Mouse (Mus musculus) liver, embryonic 14.5 days (tissue): Measurements from ENCODE around the gene Tedc2. TPM values are rescaled to one million over a fixed set of nuclear protein-coding genes. Genes with fewer than 3 reads are reported as not detected.

Source experiments
- ATAC-seq: fragments of 200-750 bp; cut with Nextera tagmentation; 2 replicates; pipeline ENCODE4 v1.8.0; 2017; ENCODE audit warnings: moderate number of reproducible peaks, mild to moderate bottlenecking, moderate library complexity; ENCODE audit not compliant: insufficient read depth
- DNase-seq, 3 experiments: peaks; one replicate each; pipeline ENCODE4 v3.0.0-alpha.2; 2012 to 2013; ENCODE audit warnings: low read depth in 3 of 3, low spot score in 3 of 3
- H3K27ac ChIP-seq: fragments of 300-500 bp; sonication (generic); 2 replicates; pipeline ENCODE4 v1.5.1; 2014; ENCODE audit warnings: moderate library complexity, mild to moderate bottlenecking, control low read depth, inconsistent platforms
- H3K27me3 ChIP-seq: fragments of 300-500 bp; sonication (generic); 2 replicates; pipeline ENCODE4 v1.6.1; 2014; ENCODE audit warnings: mild to moderate bottlenecking, low read length, moderate library complexity; ENCODE audit not compliant: control insufficient read depth, insufficient read depth
- H3K36me3 ChIP-seq: fragments of 300-500 bp; sonication (generic); replicated peaks from 2 replicates; pipeline ENCODE4 v1.6.1; 2014; ENCODE audit warnings: low read depth; ENCODE audit not compliant: control insufficient read depth, insufficient read depth
- H3K4me1 ChIP-seq, 2 experiments: fragments of 200-500 bp in 1 of 2; fragments of 300-500 bp in 1 of 2; sonication (generic) in 1 of 2; replicated peaks; 2 replicates each; pipeline ENCODE4 v1.6.1; 2012 to 2014; ENCODE audit warnings: antibody characterized with exemption in 1 of 2, inconsistent platforms in 1 of 2, low read length in 1 of 2; ENCODE audit not compliant: control insufficient read depth in 2 of 2, insufficient read depth in 2 of 2
- H3K4me2 ChIP-seq: fragments of 300-500 bp; sonication (generic); 2 replicates; pipeline ENCODE4 v1.6.1; 2014; ENCODE audit warnings: low read depth, mild to moderate bottlenecking, control low read depth, moderate library complexity
- H3K4me3 ChIP-seq, 2 experiments: fragments of 200-500 bp in 1 of 2; fragments of 300-500 bp in 1 of 2; sonication (generic) in 1 of 2; 2 replicates each; pipeline ENCODE4 v1.5.1; 2012 to 2014; ENCODE audit warnings: low read depth in 2 of 2, low read length in 2 of 2, mild to moderate bottlenecking in 2 of 2, control low read depth in 1 of 2, inconsistent platforms in 1 of 2, moderate library complexity in 1 of 2; ENCODE audit not compliant: insufficient read depth in 1 of 2
- H3K9ac ChIP-seq: fragments of 300-500 bp; sonication (generic); replicated peaks from 2 replicates; pipeline ENCODE4 v1.6.1; 2014; ENCODE audit warnings: mild to moderate bottlenecking, control low read depth, moderate library complexity
- H3K9me3 ChIP-seq: fragments of 300-500 bp; sonication (generic); 2 replicates; pipeline ENCODE4 v1.6.1; 2016; ENCODE audit warnings: low read length, mixed read lengths; ENCODE audit not compliant: control insufficient read depth
- CTCF ChIP-seq: IDR thresholded peaks from 2 replicates; pipeline ENCODE4 v1.5.1; 2016; ENCODE audit warnings: antibody characterized with exemption, low read depth, control low read depth
- EP300 ChIP-seq: IDR thresholded peaks from 2 replicates; pipeline ENCODE4 v1.6.1; 2016; ENCODE audit warnings: antibody characterized with exemption, low read depth
- WGBS: fragments of 180-500 bp; shearing (Covaris S2); extraction: QIAGEN DNeasy Blood & Tissue Kit; methylation state at CpG from one replicate; pipeline ENCODE4 v1.1.7; 2014; ENCODE audit not compliant: insufficient replicate concordance; 5-methylcytosine and 5-hydroxymethylcytosine counted together
- polyA plus RNA-seq, 2 experiments: library from polyadenylated mRNA; depleted of rRNA in 1 of 2; stranded (reverse) in 1 of 2; unstranded in 1 of 2; fragments of >200 nt; fragmentation: Nextera tagmentation in 1 of 2; extraction: Ambion mirVana in 1 of 2; gene quantifications; 2 replicates each; pipeline versions ENCODE4 v1.2.1 to v1.2.3; 2012 to 2014

The Tedc2 gene
- polyA plus RNA-seq, 2 experiments = 7.9 to 18.3 TPM

DNA sequence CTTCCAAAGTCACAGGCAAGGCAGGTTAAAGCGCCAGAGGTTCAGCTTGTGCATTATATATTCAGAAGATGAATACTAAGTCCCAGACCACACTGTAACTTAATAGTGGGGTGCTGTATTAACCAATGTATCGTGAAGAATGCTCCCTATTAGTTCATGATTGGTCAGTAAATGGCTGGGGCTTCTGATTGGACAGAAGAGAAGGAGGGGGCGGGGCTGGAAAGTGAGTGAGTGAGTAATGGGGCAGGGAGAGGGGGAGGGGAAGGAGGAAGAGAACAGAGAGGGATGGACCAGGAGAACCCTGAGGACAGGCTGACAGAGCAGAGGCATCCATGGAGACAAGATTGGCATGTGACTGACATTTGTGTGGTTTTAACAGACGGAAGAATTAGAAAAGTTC lies 3.8 kb downstream of the Tedc2 start:
- no peaks in the 10 kb centered on the region for H3K9me3 ChIP-seq
- peaks cover 15 to 25% of the 10 kb centered on the region in 2 experiments for H3K4me1 ChIP-seq
- H3K36me3 ChIP-seq = peaks cover 41% of the 10 kb centered on the region
- no peak overlapping the region for H3K9ac ChIP-seq
- ATAC-seq (no peak), DNase-seq (no peak)
- TF ChIP-seq EP300 (no peak), CTCF (no peak)
- H3K4me2 ChIP-seq = no peak overlapping the region
- peaks cover 3% of the 10 kb centered on the region; the same call in 1 of the 2 replicates for H3K27me3 ChIP-seq
- 74% methylated on average over 4 of the region's 4 CpGs for WGBS
- H3K4me3 ChIP-seq = no peak overlapping the region
- no peak overlapping the region for H3K27ac ChIP-seq

DNA sequence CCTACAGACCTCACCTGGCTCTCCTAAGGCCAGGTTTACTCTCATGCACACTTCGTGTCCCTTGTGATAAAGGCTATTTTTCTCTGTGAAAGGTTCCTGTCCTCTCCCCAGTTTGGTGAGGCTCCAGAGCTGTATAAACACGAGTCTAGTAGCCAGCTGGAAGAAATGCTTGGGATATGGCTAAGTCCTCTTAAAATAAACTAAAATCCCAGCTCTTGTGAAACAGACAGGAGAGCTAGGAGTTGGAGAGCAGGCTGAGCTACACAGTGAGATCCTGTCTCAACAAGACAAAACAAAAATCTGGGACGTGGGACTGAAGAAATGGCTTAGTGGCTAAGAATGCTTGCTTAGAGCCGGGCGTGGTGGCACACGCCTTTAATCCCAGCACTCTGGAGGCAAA lies 7.5 kb downstream of the Tedc2 start:
- no peak overlapping the region for H3K9ac ChIP-seq
- no peak for ATAC-seq
- H3K27me3 ChIP-seq = peaks cover 3% of the 10 kb centered on the region; the same call in 1 of the 2 replicates
- TF ChIP-seq EP300 (no peak), CTCF (no peak)
- peaks cover 33% of the 10 kb centered on the region for H3K36me3 ChIP-seq
- DNase-seq = no peak
- no peak overlapping the region for H3K27ac ChIP-seq
- no peak overlapping the region for H3K4me3 ChIP-seq
- peaks cover 27 to 37% of the 10 kb centered on the region in 2 experiments for H3K4me1 ChIP-seq
- WGBS = 59% methylated on average over 6 of the region's 6 CpGs
- no peaks in the 10 kb centered on the region for H3K9me3 ChIP-seq
- H3K4me2 ChIP-seq = no peak overlapping the region

DNA sequence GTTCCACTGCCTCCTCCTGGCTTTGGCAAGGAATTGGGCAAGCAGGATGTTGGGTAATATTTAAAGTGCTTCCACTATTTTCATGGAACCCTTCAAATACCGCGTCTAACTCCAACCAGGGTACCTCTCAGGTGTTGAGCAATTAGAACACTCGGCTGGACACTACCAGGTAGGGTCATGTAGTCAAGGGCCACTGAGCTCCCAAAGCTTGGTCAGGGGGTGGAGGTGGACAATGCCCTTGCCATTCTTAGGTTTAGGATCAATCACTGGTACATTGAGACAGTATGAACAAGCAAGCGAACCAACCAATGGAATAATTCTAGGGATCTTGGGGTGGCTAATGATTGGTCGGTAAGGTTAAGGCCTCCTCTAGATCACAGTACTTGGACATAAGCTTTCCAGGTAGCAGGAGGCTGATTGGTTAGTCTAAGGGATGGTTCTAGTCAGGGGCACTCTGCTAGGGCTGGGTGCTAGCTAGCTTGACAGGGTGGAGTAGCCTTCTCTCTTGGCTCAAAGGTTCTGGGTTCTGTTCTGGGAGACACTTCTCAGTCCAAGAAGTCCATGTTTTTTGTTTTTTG lies 8.1 kb downstream of the Tedc2 start:
- no peak for TF ChIP-seq EP300
- TF ChIP-seq CTCF = peak; percentile 62
- 29% methylated on average over 5 of the region's 5 CpGs for WGBS
- Histone ChIP-seq H3K9me3 (no peaks in the 10 kb centered on the region), H3K27me3 (peaks cover 3% of the 10 kb centered on the region; the same call in 1 of the 2 replicates), H3K9ac (no peak overlapping the region; the same call in 1 of the 2 replicates), H3K4me3 (peak overlapping the region; percentile 46 to 47; a peak in 3 of 4 replicates), H3K4me2 (peak overlapping the region; percentile 73), H3K4me1 (peaks cover 34 to 42% of the 10 kb centered on the region in 2 experiments), H3K36me3 (peaks cover 27% of the 10 kb centered on the region), H3K27ac (no peak overlapping the region)
- DNase-seq = no peak
- no peak for ATAC-seq

DNA sequence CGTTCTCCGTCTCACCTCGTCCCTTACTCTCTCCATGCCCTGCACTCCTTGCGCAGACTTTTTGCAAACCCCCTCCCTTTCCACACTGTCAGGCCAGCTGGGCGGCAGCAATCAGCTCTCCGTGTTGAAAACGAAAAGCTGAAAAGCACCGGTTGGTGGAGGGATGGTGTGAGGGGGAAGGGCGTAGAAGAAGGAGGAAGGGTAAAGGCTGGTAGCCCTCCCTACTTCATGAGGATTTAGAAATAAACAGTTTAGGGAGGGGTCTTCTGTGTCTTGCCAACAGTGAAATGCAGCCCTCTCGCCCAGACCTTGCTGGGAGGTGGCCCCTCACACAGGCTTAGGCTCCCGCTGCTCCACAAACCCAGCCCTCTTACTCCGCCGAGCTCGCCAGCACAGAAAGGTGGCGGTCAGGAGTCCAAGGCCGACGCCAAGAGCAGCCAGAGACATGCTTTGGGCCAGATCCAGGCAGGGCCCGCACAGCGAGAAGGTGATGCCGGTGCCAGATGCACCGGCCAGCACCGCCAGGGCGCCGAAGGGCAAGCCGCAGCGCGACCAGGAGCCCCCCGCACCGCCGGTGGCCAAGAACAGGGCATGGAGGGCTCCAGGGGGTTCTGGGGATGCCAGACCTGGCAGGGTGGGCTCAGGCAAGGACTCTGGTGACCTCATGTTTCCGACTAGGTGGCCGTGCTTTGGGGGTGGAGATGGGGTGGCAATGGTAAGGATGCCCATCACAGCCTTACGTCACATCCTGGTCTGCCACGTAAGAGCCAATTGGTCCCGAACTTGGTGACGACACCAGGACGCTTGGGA lies 8.8 kb downstream of the Tedc2 start:
- peak overlapping the region; percentile 73 for H3K4me2 ChIP-seq
- DNase-seq (peak in 2 of 3 experiments; percentile 57 to 59), ATAC-seq (no peak)
- H3K27ac ChIP-seq = no peak overlapping the region
- no peak for TF ChIP-seq EP300
- no peak for TF ChIP-seq CTCF
- peak overlapping the region; percentile 42 for H3K9ac ChIP-seq
- H3K36me3 ChIP-seq = peaks cover 21% of the 10 kb centered on the region
- H3K4me1 ChIP-seq = peaks cover 40 to 49% of the 10 kb centered on the region in 2 experiments
- H3K4me3 ChIP-seq = peak overlapping the region; percentile 46 to 47
- WGBS = 7% methylated on average over 37 of the region's 37 CpGs
- H3K27me3 ChIP-seq = peaks cover 3% of the 10 kb centered on the region; the same call in 1 of the 2 replicates
- no peaks in the 10 kb centered on the region for H3K9me3 ChIP-seq

DNA sequence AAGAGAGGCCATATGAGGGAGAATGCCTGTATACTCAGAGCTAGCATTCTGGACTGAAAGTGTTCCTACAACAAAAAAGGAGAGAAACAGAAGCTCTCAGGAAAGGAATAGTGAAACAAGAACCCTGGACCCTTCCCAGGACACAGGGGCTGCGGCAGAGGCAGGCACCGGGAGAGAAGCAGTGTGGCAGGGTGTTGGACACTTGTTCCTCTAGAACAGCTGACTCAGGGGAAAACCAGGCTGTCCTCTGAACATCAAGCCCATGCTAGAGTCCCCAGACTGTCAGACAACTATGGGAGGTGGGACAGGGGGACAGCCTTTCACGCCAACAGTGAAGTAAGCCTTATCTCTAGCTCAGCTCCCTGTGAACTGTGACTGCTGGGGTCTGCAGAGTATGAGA lies 10.1 kb downstream of the Tedc2 start:
- H3K4me3 ChIP-seq = no peak overlapping the region
- ATAC-seq (no peak), DNase-seq (no peak)
- 58% methylated on average over 3 of the region's 3 CpGs for WGBS
- no peaks in the 10 kb centered on the region for H3K9me3 ChIP-seq
- peaks cover 51 to 59% of the 10 kb centered on the region in 2 experiments for H3K4me1 ChIP-seq
- H3K36me3 ChIP-seq = peaks cover 8% of the 10 kb centered on the region
- no peak overlapping the region for H3K27ac ChIP-seq
- 0 out of 2 replicates have a peak overlapping the region, but pooled peaks have one; percentile 18 for H3K9ac ChIP-seq
- no peak overlapping the region for H3K4me2 ChIP-seq
- peaks cover 3% of the 10 kb centered on the region; the same call in 1 of the 2 replicates for H3K27me3 ChIP-seq
- TF ChIP-seq EP300 = no peak
- no peak for TF ChIP-seq CTCF
